Mouse (Mus musculus): ENCODE measurements at regions not wholly inside any gene's neighbourhood (a gene's known extent, or its start where the extent isn't known, plus 50 kb on each side); places are given as distances from the start of the nearest gene placed in this dataset.

DNA sequence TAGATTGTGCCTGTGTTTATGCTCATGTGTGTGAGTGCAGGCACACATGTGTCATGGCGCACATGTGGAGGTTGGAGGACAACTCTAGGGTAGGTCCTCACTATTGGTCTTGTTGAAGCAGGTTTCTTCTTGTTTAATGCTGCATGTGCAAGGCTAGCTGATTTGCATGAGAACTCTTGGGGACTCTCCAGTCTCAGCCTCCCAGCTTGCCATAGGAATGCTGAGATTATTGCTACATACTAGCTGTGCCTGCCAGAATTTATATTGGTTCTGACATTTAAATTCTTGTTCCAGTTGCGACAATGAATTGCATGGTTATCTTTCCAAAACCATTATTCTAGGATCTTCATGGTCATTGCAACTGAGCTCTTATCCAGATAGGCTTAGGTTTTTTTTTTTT, 1168.5 kb downstream of the Sorcs3 start:
- TF ChIP-seq POLR2A (IDR thresholded peaks at IDR 0.05; ENCODE audit: control insufficient read depth in 1 of 2, insufficient read depth in 1 of 2, low read depth in 1 of 2, low read length in 2 of 2, poor library complexity in 1 of 2) (no peak), POLR2AphosphoS2 (IDR thresholded peaks at IDR 0.05; ENCODE audit: low read length) (no peak), SMC3 (IDR thresholded peaks at IDR 0.05; ENCODE audit: low read depth, low read length) (no peak), JUND (IDR thresholded peaks at IDR 0.05; ENCODE audit: low read depth, low read length) (no peak), RAD21 (IDR thresholded peaks at IDR 0.05; ENCODE audit: low read depth, low read length) (no peak), CTCF (IDR thresholded peaks at IDR 0.05 in 2 of 3, conservative IDR thresholded peaks at IDR 0.05 in 1 of 3; ENCODE audit: control insufficient read depth in 1 of 3, insufficient read depth in 1 of 3, low read depth in 2 of 3, low read length in 3 of 3, poor library complexity in 1 of 3, severe bottlenecking in 1 of 3) (no peak), CHD2 (IDR thresholded peaks at IDR 0.05; ENCODE audit: low read length) (no peak), ZMIZ1 (IDR thresholded peaks at IDR 0.05; ENCODE audit: low read depth, low read length) (no peak), POLR2AphosphoS5 (IDR thresholded peaks at IDR 0.05; ENCODE audit: borderline replicate concordance, low read depth, low read length) (no peak)

Data from MEL (cell line).